Comparison of ENCODE assay signal across 9 mouse cellular contexts in genomic region chr14:33923168-33924070, GRCm38 (mm10). TPM values are rescaled to one million over a fixed set of nuclear protein-coding genes. Genes with fewer than 3 reads are reported as not detected.
DNase-seq lines count a peak whose midpoint lies in the region; ATAC-seq and TF ChIP-seq lines count a peak whose summit lies in the region.
"Had no signal": no experiment of that assay in that cellular context is flagged by ENCODE, and none has a peak within 500 bp of the region (broad histone marks: within the 10 kb centered on the region; RNA-seq: fewer than 3 reads in every experiment).

Gdf10 (plus strand) TSS chr14:33923587.

- no peak for ATAC-seq in intestine, postnatal 0 days
- ATAC-seq in liver, embryonic 11.5 days (replicated peaks; ENCODE audit: low FRiP score), result peak; percentile 47; the same call in 1 of the 2 replicates
- ATAC-seq in neural tube, embryonic 14.5 days (ENCODE audit: low read depth), result peak; percentile 74

- no peaks in the 10 kb centered on the region for H3K4me1 ChIP-seq in intestine, postnatal 0 days (replicated peaks; ENCODE audit: control insufficient read depth, insufficient read depth, low read length)
- H3K4me1 ChIP-seq in liver, embryonic 11.5 days (replicated peaks; ENCODE audit: control insufficient read depth, insufficient read depth, low read length), result no peaks in the 10 kb centered on the region
- H3K4me1 ChIP-seq in neural tube, embryonic 14.5 days (ENCODE audit: control insufficient read depth, insufficient read depth, low read length), result peaks cover 13% of the 10 kb centered on the region

- peak within 1 kb of the TSS; percentile 85 for H3K4me2 ChIP-seq in intestine, postnatal 0 days (replicated peaks; ENCODE audit: low read depth)
- peak within 1 kb of the TSS; percentile 70 for H3K4me2 ChIP-seq in liver, embryonic 11.5 days
- peak within 1 kb of the TSS; percentile 92 for H3K4me2 ChIP-seq in neural tube, embryonic 14.5 days (ENCODE audit: low read depth, low read length)

- no peaks in the 10 kb centered on the region for H3K36me3 ChIP-seq in intestine, postnatal 0 days (ENCODE audit: control insufficient read depth, insufficient read depth)
- no peaks in the 10 kb centered on the region for H3K36me3 ChIP-seq in liver, embryonic 11.5 days (ENCODE audit: control insufficient read depth, insufficient read depth, low read length)
- no peaks in the 10 kb centered on the region for H3K36me3 ChIP-seq in neural tube, embryonic 14.5 days (ENCODE audit: control insufficient read depth, insufficient read depth, low read length)

- WGBS in intestine, postnatal 0 days, result under 1% methylated on average over 63 of the region's 85 CpGs
- WGBS in liver, embryonic 11.5 days, result 2% methylated on average over 78 of the region's 85 CpGs
- 0% methylated on average over 48 of the region's 85 CpGs for WGBS in neural tube, embryonic 14.5 days

- peaks cover 37% of the 10 kb centered on the region for H3K27me3 ChIP-seq in intestine, postnatal 0 days (replicated peaks; ENCODE audit: control insufficient read depth, insufficient read depth, low read length)
- peaks cover 66% of the 10 kb centered on the region for H3K27me3 ChIP-seq in liver, embryonic 11.5 days (replicated peaks; ENCODE audit: control insufficient read depth, insufficient read depth, low read length)
- H3K27me3 ChIP-seq in neural tube, embryonic 14.5 days (ENCODE audit: control insufficient read depth, insufficient read depth, low read length), result peaks cover 2% of the 10 kb centered on the region

- intact Hi-C loops in gastrocnemius, postnatal 14 days (cut with DNase I; ENCODE audit: low total_unique reads), result no loop called here

- peak; percentile 25; the same call in 1 of the 2 replicates for TF ChIP-seq CTCF in intestine, postnatal 0 days (IDR thresholded peaks at IDR 0.05; ENCODE audit: low read depth)

- no peaks in the 10 kb centered on the region for H3K9me3 ChIP-seq in intestine, postnatal 0 days (ENCODE audit: control insufficient read depth)
- H3K9me3 ChIP-seq in liver, embryonic 11.5 days (ENCODE audit: control insufficient read depth, low read length), result no peaks in the 10 kb centered on the region
- H3K9me3 ChIP-seq in neural tube, embryonic 14.5 days (ENCODE audit: control insufficient read depth, low read length), result no peaks in the 10 kb centered on the region

- H3K9ac ChIP-seq in intestine, postnatal 0 days (ENCODE audit: low read depth, low read length), result no peak within 1 kb of the TSS; the same call in 1 of the 2 replicates
- H3K9ac ChIP-seq in liver, embryonic 11.5 days (ENCODE audit: low read depth, low read length), result peak within 1 kb of the TSS; percentile 57
- peak within 1 kb of the TSS; percentile 53 for H3K9ac ChIP-seq in neural tube, embryonic 14.5 days (replicated peaks; ENCODE audit: low read depth, low read length)

- H3K27ac ChIP-seq in intestine, postnatal 0 days (ENCODE audit: low read depth, low read length), result no peak within 1 kb of the TSS
- peak within 1 kb of the TSS; percentile 48; the same call in 1 of the 2 replicates for H3K27ac ChIP-seq in liver, embryonic 11.5 days (ENCODE audit: low read depth, low read length)
- H3K27ac ChIP-seq in neural tube, embryonic 14.5 days (ENCODE audit: low read depth, low read length), result no peak within 1 kb of the TSS

- peak; percentile 40 for DNase-seq in cerebellum, postnatal 14 days
- DNase-seq in cerebellum, adult 11-12 months, result no peak
- DNase-seq in adrenal gland, postnatal 4 days (ENCODE audit: low spot score in 2 of 2), result no peak
- DNase-seq in gastrocnemius, postnatal 14 days, result peak; percentile 41
- peak; percentile 39 for DNase-seq in liver, embryonic 11.5 days (ENCODE audit: low spot score)
- DNase-seq in c-Kit-positive CD71-positive TER-119-positive erythroid progenitor cells, embryonic 14.5 days (ENCODE audit: low spot score), result no peak

- H3K4me3 ChIP-seq in intestine, postnatal 0 days (ENCODE audit: low read depth, low read length), result peak within 1 kb of the TSS; percentile 51
- H3K4me3 ChIP-seq in liver, embryonic 11.5 days (ENCODE audit: low read depth, low read length), result peak within 1 kb of the TSS; percentile 49
- H3K4me3 ChIP-seq in neural tube, embryonic 14.5 days (ENCODE audit: low read depth, low read length), result peak within 1 kb of the TSS; percentile 50

RNA-seq across cellular contexts. Expression of gene Gdf10, which starts in this region (rescaled TPM):
- 10 to 100 TPM; 10.9 to 11.6 TPM for total RNA-seq in adrenal gland, postnatal 4 days (2021)
- total RNA-seq in gastrocnemius, postnatal 14 days (2021), result 1 to 10 TPM; 4.6 to 5.3 TPM
- polyA plus RNA-seq in intestine, postnatal 0 days (2015; fragmentation: Nextera tagmentation; extraction: Ambion mirVana), result 4.4 TPM in 2 replicates
- polyA plus RNA-seq in liver, embryonic 11.5 days (2014; fragmentation: Nextera tagmentation; extraction: Ambion mirVana), result 23.9 and 25.9 TPM in 2 replicates
- 11.0 and 11.8 TPM in 2 replicates for polyA plus RNA-seq in neural tube, embryonic 14.5 days (2014; fragmentation: Nextera tagmentation; extraction: Ambion mirVana)
- total RNA-seq: common myeloid progenitor, adult 5-6 weeks had no signal

Comparison
In these comparisons a context has a peak if more than half of its experiments do, and no peak if none do; other contexts are left out.
1. DNase-seq: peak in cerebellum, postnatal 14 days (2 of 2), gastrocnemius, postnatal 14 days (single experiment) and liver, embryonic 11.5 days (single experiment); none in cerebellum, adult 11-12 months (single experiment), adrenal gland, postnatal 4 days (0 of 2) and c-Kit-positive CD71-positive TER-119-positive erythroid progenitor cells, embryonic 14.5 days (single experiment).
2. Peak in every context shown above with its lines, with median percentiles within 50 percentile points of each other: H3K4me2 ChIP-seq and H3K4me3 ChIP-seq.